Mouse (Mus musculus) retina, embryonic 14.5 days (tissue): ENCODE results near the gene Gm11983.
A peak's percentile ranks its signal among the peaks of the same experiment; 100 is the strongest.
"Not testable (repeated sequence)": the region's sequence is repeated elsewhere in the genome, so short reads cannot be mapped to it uniquely, and the experiment has no call there.

ENCODE experiments used
- DNase-seq: peaks from one replicate; pipeline ENCODE4 v3.0.0-alpha.2; 2015; ENCODE audit warnings: low spot score

Gene Gm11983

GRCm38 (mm10) chr11:6837554-6837953 is at the start of gene Gm11983:
Gene Gm11983, minus strand, starts transcription at chr11:6837654.
- DNase-seq = no peak

GRCm38 (mm10) chr11:6883045-6883444 is 45.6 kb upstream of the Gm11983 start:
- not testable (repeated sequence) for DNase-seq

- DNase-seq = peak; percentile 35
Observed at GRCm38 (mm10) chr11:6881614-6882013, 44.2 kb upstream of the Gm11983 start.

GRCm38 (mm10) chr11:6877740-6878139 is 40.3 kb upstream of the Gm11983 start:
- no peak for DNase-seq

GRCm38 (mm10) chr11:6870947-6871346 is 33.5 kb upstream of the Gm11983 start:
- DNase-seq = no peak

- DNase-seq = no peak
Observed at GRCm38 (mm10) chr11:6865536-6865935, 28.1 kb upstream of the Gm11983 start.

GRCm38 (mm10) chr11:6862185-6862584 is 24.7 kb upstream of the Gm11983 start:
- no peak for DNase-seq

- peak; percentile 72 for DNase-seq
Observed at GRCm38 (mm10) chr11:6859898-6860858, 22.7 kb upstream of the Gm11983 start.

- DNase-seq = no peak
Observed at GRCm38 (mm10) chr11:6859096-6859495, 21.6 kb upstream of the Gm11983 start.

GRCm38 (mm10) chr11:6855942-6856341 is 18.5 kb upstream of the Gm11983 start:
- DNase-seq = no peak

- not testable (repeated sequence) for DNase-seq
Observed at GRCm38 (mm10) chr11:6853366-6853765, 15.9 kb upstream of the Gm11983 start.

GRCm38 (mm10) chr11:6843831-6844230 is 6.4 kb upstream of the Gm11983 start:
- DNase-seq = peak; percentile 47

GRCm38 (mm10) chr11:6842160-6842559 is 4.7 kb upstream of the Gm11983 start:
- no peak for DNase-seq

GRCm38 (mm10) chr11:6840775-6841174 is 3.3 kb upstream of the Gm11983 start:
- no peak for DNase-seq

GRCm38 (mm10) chr11:6834636-6835035 is 2.8 kb downstream of the Gm11983 start:
- DNase-seq = no peak

GRCm38 (mm10) chr11:6833731-6834130 is 3.7 kb downstream of the Gm11983 start:
- DNase-seq = no peak

GRCm38 (mm10) chr11:6831931-6832330 is 5.5 kb downstream of the Gm11983 start:
- no peak for DNase-seq

- peak; percentile 16 for DNase-seq
Observed at GRCm38 (mm10) chr11:6828196-6828595, 9.3 kb downstream of the Gm11983 start.

GRCm38 (mm10) chr11:6826157-6826556 is 11.3 kb downstream of the Gm11983 start:
- no peak for DNase-seq

- no peak for DNase-seq
Observed at GRCm38 (mm10) chr11:6823176-6823575, 14.3 kb downstream of the Gm11983 start.

- no peak for DNase-seq
Observed at GRCm38 (mm10) chr11:6814486-6814885, 23.0 kb downstream of the Gm11983 start.

- DNase-seq = not testable (repeated sequence)
Observed at GRCm38 (mm10) chr11:6802879-6803278, 34.6 kb downstream of the Gm11983 start.

- DNase-seq = no peak
Observed at GRCm38 (mm10) chr11:6790690-6791089, 46.8 kb downstream of the Gm11983 start.
